Mouse (Mus musculus): ENCODE measurements around the gene Wdcp. TPM values are rescaled to one million over a fixed set of nuclear protein-coding genes. Genes with fewer than 3 reads are reported as not detected.
A peak's percentile ranks its signal among the peaks of the same experiment; 100 is the strongest.

Gene Wdcp
- total and polyA plus RNA-seq, 3 experiments, result 2.1 to 12.6 (median 12.3) TPM

DNA sequence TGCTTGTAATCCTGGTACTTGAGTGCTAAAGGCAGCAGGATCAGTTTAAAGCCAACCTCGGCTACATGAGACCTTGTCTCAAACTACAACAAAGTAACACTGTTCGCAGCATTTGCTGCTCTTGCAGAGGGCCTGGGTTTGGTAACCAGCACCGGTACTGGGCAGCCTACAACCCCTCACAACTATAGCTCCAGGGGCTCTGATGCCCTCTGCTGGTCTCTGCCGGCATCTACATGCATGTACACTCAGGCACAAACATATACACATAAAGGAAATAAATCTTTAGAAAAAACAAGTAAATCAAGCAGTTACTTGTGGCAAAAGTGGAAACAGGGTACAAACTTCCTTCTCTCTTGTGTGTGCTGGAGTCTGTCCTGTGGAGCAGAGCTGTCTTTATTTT, 19.6 kb downstream of the Wdcp start:
- H3K4me3 ChIP-seq (ENCODE audit: low read depth, low read length), result no peak overlapping the region
- DNase-seq (ENCODE audit: low spot score), result no peak
- no peak for ATAC-seq (ENCODE audit: extremely low read depth, insufficient number of reproducible peaks, low FRiP score, poor library complexity, severe bottlenecking)
- H3K4me1 ChIP-seq (ENCODE audit: insufficient read depth, low read depth, low read length), result peaks cover 74% of the 10 kb centered on the region
- H3K36me3 ChIP-seq (replicated peaks), result peaks cover 94% of the 10 kb centered on the region
- no peaks in the 10 kb centered on the region for H3K27me3 ChIP-seq (ENCODE audit: insufficient read depth, low read length)
- no peaks in the 10 kb centered on the region for H3K9me3 ChIP-seq (replicated peaks)
- no peak for TF ChIP-seq GATA1 (IDR thresholded peaks at IDR 0.05; ENCODE audit: borderline replicate concordance, low read length)
- TF ChIP-seq GATA2 (IDR thresholded peaks at IDR 0.05; ENCODE audit: borderline replicate concordance, low read depth, low read length), result no peak
- no peak; the same call in 1 of the 2 replicates for TF ChIP-seq POLR2AphosphoS5 (IDR thresholded peaks at IDR 0.05; ENCODE audit: insufficient replicate concordance, low read depth, low read length)
- TF ChIP-seq CTCF (IDR thresholded peaks at IDR 0.05; ENCODE audit: low read depth, low read length), result peak; percentile 47

DNA sequence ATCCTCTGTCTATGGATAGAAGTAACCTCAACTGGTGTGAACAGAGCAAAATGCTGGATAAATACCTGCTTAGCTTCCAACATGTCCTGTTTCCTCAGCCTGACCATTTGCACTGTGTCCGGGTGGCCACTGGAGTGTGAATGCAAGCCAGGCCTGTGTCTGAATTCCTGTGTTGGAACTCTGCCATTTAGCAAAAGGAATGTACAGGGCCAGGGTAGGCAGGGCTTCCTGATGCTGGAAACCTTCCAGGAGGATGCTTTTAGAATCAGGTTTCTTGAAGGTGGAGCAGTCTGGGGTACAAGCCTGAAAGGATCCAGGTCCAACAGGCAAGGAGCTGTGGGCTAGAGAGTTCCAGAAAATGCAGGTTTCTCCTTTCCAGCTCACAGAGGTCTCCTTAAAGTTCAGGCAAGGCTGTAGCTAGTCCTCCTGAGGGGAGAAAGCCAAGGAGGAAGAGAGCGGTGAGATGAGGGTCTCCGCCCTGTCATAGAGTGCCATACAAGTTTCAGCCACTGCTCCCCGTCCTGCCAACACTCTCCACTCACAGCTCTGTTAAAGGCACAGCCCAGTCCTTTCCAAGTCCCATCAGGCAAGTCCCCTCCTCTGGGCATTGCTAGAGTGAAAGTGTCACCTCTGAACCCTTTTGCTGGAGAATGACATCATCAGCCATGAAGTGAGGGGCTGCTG, 20.7 kb downstream of the Wdcp start:
- no peak for ATAC-seq (ENCODE audit: extremely low read depth, insufficient number of reproducible peaks, low FRiP score, poor library complexity, severe bottlenecking)

DNA sequence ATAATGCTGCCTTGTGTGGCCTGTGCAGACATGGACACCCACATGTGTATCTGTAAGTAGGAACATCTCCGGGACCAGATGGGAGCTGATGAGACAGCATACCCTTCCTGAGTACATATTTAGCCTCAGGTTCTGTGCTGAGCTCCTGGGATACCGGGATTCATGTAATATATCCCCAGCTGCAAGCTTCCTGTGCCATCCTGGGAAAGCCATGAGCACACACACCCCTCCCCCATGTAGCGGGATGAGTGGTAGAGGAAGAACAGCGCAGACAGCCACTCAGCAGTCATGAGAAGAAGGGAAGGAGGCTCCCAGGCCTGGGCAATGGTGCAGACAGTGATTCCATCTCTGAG, 21.2 kb downstream of the Wdcp start:
- Histone ChIP-seq H3K36me3 (replicated peaks) (peaks cover 99% of the 10 kb centered on the region), H3K4me3 (ENCODE audit: low read depth, low read length) (no peak overlapping the region), H3K9me3 (replicated peaks) (no peaks in the 10 kb centered on the region), H3K4me1 (ENCODE audit: insufficient read depth, low read depth, low read length) (peaks cover 84% of the 10 kb centered on the region), H3K27me3 (ENCODE audit: insufficient read depth, low read length) (no peaks in the 10 kb centered on the region)
- DNase-seq (ENCODE audit: low spot score) (no peak), ATAC-seq (ENCODE audit: extremely low read depth, insufficient number of reproducible peaks, low FRiP score, poor library complexity, severe bottlenecking) (no peak)
- no peak for TF ChIP-seq CTCF (IDR thresholded peaks at IDR 0.05; ENCODE audit: low read depth, low read length)
- TF ChIP-seq TAL1 (conservative IDR thresholded peaks at IDR 0.05; ENCODE audit: low read depth, low read length), result no peak
- no peak for TF ChIP-seq GATA2 (IDR thresholded peaks at IDR 0.05; ENCODE audit: borderline replicate concordance, low read depth, low read length)
- no peak for TF ChIP-seq POLR2AphosphoS5 (IDR thresholded peaks at IDR 0.05; ENCODE audit: insufficient replicate concordance, low read depth, low read length)
- no peak for TF ChIP-seq GATA1 (IDR thresholded peaks at IDR 0.05; ENCODE audit: borderline replicate concordance, low read length)

More for the DNA sequence above, 20.7 kb downstream of the Wdcp start:
- TF ChIP-seq TAL1 (conservative IDR thresholded peaks at IDR 0.05; ENCODE audit: low read depth, low read length), result no peak
- TF ChIP-seq GATA2 (IDR thresholded peaks at IDR 0.05; ENCODE audit: borderline replicate concordance, low read depth, low read length), result no peak
- no peak for TF ChIP-seq GATA1 (IDR thresholded peaks at IDR 0.05; ENCODE audit: borderline replicate concordance, low read length)
- Histone ChIP-seq H3K36me3 (replicated peaks) (peaks cover 94% of the 10 kb centered on the region), H3K4me1 (ENCODE audit: insufficient read depth, low read depth, low read length) (peaks cover 80% of the 10 kb centered on the region), H3K27me3 (ENCODE audit: insufficient read depth, low read length) (no peaks in the 10 kb centered on the region), H3K9me3 (replicated peaks) (no peaks in the 10 kb centered on the region), H3K4me3 (ENCODE audit: low read depth, low read length) (no peak overlapping the region)
- DNase-seq (ENCODE audit: low spot score), result no peak

DNA sequence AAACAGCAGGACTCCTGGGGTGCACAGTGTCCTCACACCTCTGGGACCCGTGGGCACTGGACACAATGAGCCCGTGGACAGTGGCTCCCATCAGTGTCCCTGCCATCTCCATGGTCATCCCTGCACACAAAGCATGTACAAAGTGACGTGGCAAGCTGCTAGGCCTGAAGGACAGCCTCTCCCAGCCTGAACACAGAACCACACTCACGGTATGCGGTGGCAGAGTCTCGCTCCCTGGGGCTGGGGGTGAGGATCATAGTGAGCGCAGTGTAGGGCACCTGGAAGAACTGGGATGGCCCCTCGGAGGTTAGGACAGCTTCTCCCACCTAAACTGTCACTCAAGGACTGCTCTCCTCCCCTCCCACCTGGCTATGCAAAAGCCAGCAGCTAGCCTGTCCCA, 25.8 kb downstream of the Wdcp start:
- DNase-seq (ENCODE audit: low spot score) (no peak), ATAC-seq (ENCODE audit: extremely low read depth, insufficient number of reproducible peaks, low FRiP score, poor library complexity, severe bottlenecking) (no peak)
- H3K4me3 ChIP-seq (ENCODE audit: low read depth, low read length), result peak overlapping the region; percentile 22; the same call in 1 of the 2 replicates
- H3K9me3 ChIP-seq (replicated peaks), result no peaks in the 10 kb centered on the region
- H3K36me3 ChIP-seq (replicated peaks), result peaks cover 85% of the 10 kb centered on the region
- TF ChIP-seq TAL1 (conservative IDR thresholded peaks at IDR 0.05; ENCODE audit: low read depth, low read length), result no peak
- TF ChIP-seq GATA1 (IDR thresholded peaks at IDR 0.05; ENCODE audit: borderline replicate concordance, low read length), result no peak
- TF ChIP-seq CTCF (IDR thresholded peaks at IDR 0.05; ENCODE audit: low read depth, low read length), result no peak
- no peak for TF ChIP-seq POLR2AphosphoS5 (IDR thresholded peaks at IDR 0.05; ENCODE audit: insufficient replicate concordance, low read depth, low read length)
- H3K27me3 ChIP-seq (ENCODE audit: insufficient read depth, low read length), result no peaks in the 10 kb centered on the region
- H3K4me1 ChIP-seq (ENCODE audit: insufficient read depth, low read depth, low read length), result peaks cover 96% of the 10 kb centered on the region

DNA sequence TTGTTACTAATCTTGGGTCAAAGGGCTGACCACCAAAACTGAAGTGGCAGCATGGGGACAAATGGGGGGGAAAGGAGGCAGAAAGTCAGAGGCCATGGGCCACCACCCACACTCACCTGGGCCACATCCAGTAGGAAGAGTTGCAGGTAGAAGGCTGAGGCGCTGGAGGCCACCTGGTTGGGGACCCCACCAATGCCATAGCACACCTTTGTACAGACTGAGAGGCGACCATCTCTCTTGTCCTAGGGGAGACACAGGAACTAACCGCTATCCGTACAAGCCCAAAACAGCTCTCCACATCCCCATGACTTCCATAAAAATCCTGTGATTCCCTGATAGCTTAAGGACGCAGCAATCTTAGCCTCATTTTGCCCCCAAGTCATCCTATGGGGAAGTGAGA, 28.2 kb downstream of the Wdcp start:
- DNase-seq (ENCODE audit: low spot score), result no peak
- no peak for TF ChIP-seq GATA2 (IDR thresholded peaks at IDR 0.05; ENCODE audit: borderline replicate concordance, low read depth, low read length)
- no peak for TF ChIP-seq TAL1 (conservative IDR thresholded peaks at IDR 0.05; ENCODE audit: low read depth, low read length)
- TF ChIP-seq POLR2AphosphoS5 (IDR thresholded peaks at IDR 0.05; ENCODE audit: insufficient replicate concordance, low read depth, low read length), result no peak
- no peak for TF ChIP-seq GATA1 (IDR thresholded peaks at IDR 0.05; ENCODE audit: borderline replicate concordance, low read length)
- TF ChIP-seq CTCF (IDR thresholded peaks at IDR 0.05; ENCODE audit: low read depth, low read length), result no peak
- Histone ChIP-seq H3K4me1 (ENCODE audit: insufficient read depth, low read depth, low read length) (peaks cover 96% of the 10 kb centered on the region), H3K27me3 (ENCODE audit: insufficient read depth, low read length) (no peaks in the 10 kb centered on the region), H3K9me3 (replicated peaks) (no peaks in the 10 kb centered on the region), H3K4me3 (ENCODE audit: low read depth, low read length) (peak overlapping the region; percentile 58; the same call in 1 of the 2 replicates), H3K36me3 (replicated peaks) (peaks cover 69% of the 10 kb centered on the region)
- no peak for ATAC-seq (ENCODE audit: extremely low read depth, insufficient number of reproducible peaks, low FRiP score, poor library complexity, severe bottlenecking)

DNA sequence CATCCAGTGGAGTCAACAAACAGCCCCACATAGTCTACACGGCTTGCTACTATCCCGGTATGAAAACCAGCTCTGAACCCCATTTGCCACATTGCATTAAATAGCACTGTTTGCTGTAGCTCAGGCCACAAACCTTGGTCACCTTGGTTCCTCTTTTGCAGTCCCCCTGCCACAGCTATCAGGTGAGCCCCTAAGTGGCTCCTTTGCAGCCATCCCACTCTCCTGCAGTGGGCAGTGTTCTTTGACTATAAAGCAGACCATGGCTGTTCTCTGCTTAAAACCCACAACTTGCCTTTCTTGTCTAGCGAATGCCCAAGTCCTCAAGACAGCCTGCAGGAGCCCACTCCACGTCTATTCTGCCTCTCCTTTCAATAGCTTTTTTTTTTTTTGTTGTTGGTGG, 29.2 kb downstream of the Wdcp start:
- Histone ChIP-seq H3K9me3 (replicated peaks) (no peaks in the 10 kb centered on the region), H3K4me3 (ENCODE audit: low read depth, low read length) (peak overlapping the region; percentile 79), H3K4me1 (ENCODE audit: insufficient read depth, low read depth, low read length) (peaks cover 91% of the 10 kb centered on the region), H3K36me3 (replicated peaks) (peaks cover 59% of the 10 kb centered on the region), H3K27me3 (ENCODE audit: insufficient read depth, low read length) (no peaks in the 10 kb centered on the region)
- ATAC-seq (ENCODE audit: extremely low read depth, insufficient number of reproducible peaks, low FRiP score, poor library complexity, severe bottlenecking) (no peak), DNase-seq (ENCODE audit: low spot score) (peak; percentile 34)
- TF ChIP-seq CTCF (IDR thresholded peaks at IDR 0.05; ENCODE audit: low read depth, low read length) (peak; percentile 15; the same call in 1 of the 2 replicates), GATA2 (IDR thresholded peaks at IDR 0.05; ENCODE audit: borderline replicate concordance, low read depth, low read length) (no peak)

Data from G1E (cell line).